18 mouse cellular contexts compared by ENCODE assay signal in genomic region chr3:84081208-84081722, GRCm38 (mm10). TPM values are rescaled to one million over a fixed set of nuclear protein-coding genes. Genes with fewer than 3 reads are reported as not detected.
DNase-seq lines count a peak whose midpoint lies in the region; ATAC-seq and TF ChIP-seq lines count a peak whose summit lies in the region.
"Had no signal": no experiment of that assay in that cellular context is flagged by ENCODE, and none has a peak within 500 bp of the region (broad histone marks: within the 10 kb centered on the region; RNA-seq: fewer than 3 reads in every experiment).

No protein-coding gene starts in this region.

- H3K4me3 ChIP-seq in heart, adult 2 months, result no peak overlapping the region
- H3K4me3 ChIP-seq in lung, embryonic 14.5 days (ENCODE audit: low read depth, low read length), result no peak overlapping the region
- H3K4me3 ChIP-seq: forebrain, embryonic 15.5 days; heart, embryonic 15.5 days; hindbrain, embryonic 15.5 days had no signal

- no peak overlapping the region for H3K4me2 ChIP-seq in lung, embryonic 14.5 days
- H3K4me2 ChIP-seq: forebrain, embryonic 15.5 days; heart, embryonic 11.5 days; heart, embryonic 15.5 days; hindbrain, embryonic 15.5 days had no signal

- no peaks in the 10 kb centered on the region for H3K27me3 ChIP-seq in heart, adult 2 months (ENCODE audit: control insufficient read depth, insufficient read depth, low read length)
- no peaks in the 10 kb centered on the region for H3K27me3 ChIP-seq in lung, embryonic 14.5 days (ENCODE audit: insufficient read depth, low read length)
- H3K27me3 ChIP-seq: forebrain, embryonic 15.5 days; heart, embryonic 15.5 days; hindbrain, embryonic 15.5 days had no signal

- no peaks in the 10 kb centered on the region for H3K79me2 ChIP-seq in heart, adult 2 months (replicated peaks; ENCODE audit: control insufficient read depth, insufficient read depth, low read length)

- H3K36me3 ChIP-seq in heart, adult 2 months (ENCODE audit: control insufficient read depth, insufficient read depth, low read length), result no peaks in the 10 kb centered on the region
- H3K36me3 ChIP-seq in lung, embryonic 14.5 days (ENCODE audit: insufficient read depth), result no peaks in the 10 kb centered on the region
- H3K36me3 ChIP-seq: forebrain, embryonic 15.5 days; heart, embryonic 15.5 days; hindbrain, embryonic 15.5 days had no signal

- TF ChIP-seq CTCF in heart, adult 2 months (IDR thresholded peaks at IDR 0.05), result no peak
- TF ChIP-seq CTCF in lung, embryonic 14.5 days (IDR thresholded peaks at IDR 0.05; ENCODE audit: low read depth), result no peak

- no peaks in the 10 kb centered on the region for H3K9me3 ChIP-seq in lung, embryonic 14.5 days (ENCODE audit: low read depth, low read length)
- H3K9me3 ChIP-seq: heart, embryonic 15.5 days; hindbrain, embryonic 15.5 days had no signal

- TF ChIP-seq EP300 in heart, adult 2 months (IDR thresholded peaks at IDR 0.05; ENCODE audit: insufficient read depth, low read depth, low read length), result no peak

- no peak for TF ChIP-seq POLR2A in heart, adult 2 months (IDR thresholded peaks at IDR 0.05; ENCODE audit: insufficient read depth, low read depth, low read length)

- no peak for DNase-seq in heart, adult 2 months
- no peak for DNase-seq in heart, postnatal 10 days
- peak; percentile 48 for DNase-seq in lung, embryonic 14.5 days
- no peak for DNase-seq in lung, adult 18-20 months
- DNase-seq in NIH3T3 (ENCODE audit: low read depth) (peak; percentile 8), adipocyte (ENCODE audit: low spot score) (peak; percentile 14)
- no peak for DNase-seq in cerebellum, adult 8-10 months
- DNase-seq: adrenal gland, postnatal 10 days; cerebellum, adult 11-12 months; cerebellum, postnatal 10 days; gastrocnemius, postnatal 36 days; heart, adult 18-20 months; heart, postnatal 36 days had no signal

- no peak for ATAC-seq in lung, embryonic 14.5 days (ENCODE audit: insufficient read depth)
- ATAC-seq: forebrain, embryonic 15.5 days; intestine, embryonic 16.5 days had no signal

- H3K4me1 ChIP-seq in heart, adult 2 months (ENCODE audit: control insufficient read depth, insufficient read depth, low read length), result no peaks in the 10 kb centered on the region; the same call in 1 of the 2 replicates
- 0 out of 2 replicates have a peak, but pooled peaks cover 2% of the 10 kb centered on the region for H3K4me1 ChIP-seq in lung, embryonic 14.5 days (ENCODE audit: insufficient read depth)
- H3K4me1 ChIP-seq: forebrain, embryonic 15.5 days; hindbrain, embryonic 15.5 days had no signal

- H3K9ac ChIP-seq in heart, adult 2 months (ENCODE audit: low read depth, low read length), result no peak overlapping the region
- H3K9ac ChIP-seq in lung, embryonic 14.5 days, result no peak overlapping the region
- H3K9ac ChIP-seq: forebrain, embryonic 15.5 days; heart, embryonic 15.5 days; hindbrain, embryonic 15.5 days had no signal

- intact Hi-C loops in heart, adult 2 months (cut with DNase I), result no loop called here
- intact Hi-C loops in heart, postnatal 10 days (cut with DNase I), result no loop called here

- 78% methylated on average over 4 of the region's 4 CpGs for WGBS in heart, adult 2 months
- 54% methylated on average over 4 of the region's 4 CpGs for WGBS in lung, embryonic 14.5 days

- H3K27ac ChIP-seq in heart, adult 2 months, result peak overlapping the region; percentile 11; the same call in 1 of the 2 replicates
- peak overlapping the region; percentile 64; the same call in 1 of the 2 replicates for H3K27ac ChIP-seq in lung, embryonic 14.5 days (ENCODE audit: low read depth)
- H3K27ac ChIP-seq: forebrain, embryonic 15.5 days; heart, embryonic 15.5 days; hindbrain, embryonic 15.5 days had no signal

RNA-seq across cellular contexts. Expression of gene Tmem131l, which starts 41.3 kb away (rescaled TPM):
- 10 to 100 TPM; 22.0 to 23.4 TPM for total RNA-seq in heart, adult 2 months (2021)
- 17.3 and 18.1 TPM in 2 replicates for polyA plus RNA-seq in heart, adult 2 months (2012; rRNA removed)
- total RNA-seq in heart, postnatal 10 days (2021), result 10 to 100 TPM; 31.4 to 32.6 TPM
- polyA plus RNA-seq in lung, embryonic 14.5 days (2014; fragmentation: Nextera tagmentation; extraction: Ambion mirVana), result 59.5 and 61.9 TPM in 2 replicates

Comparison
In these comparisons a context has a peak if more than half of its experiments do, and no peak if none do; other contexts are left out.
1. DNase-seq: peak in lung, embryonic 14.5 days (single experiment), NIH3T3 (single experiment) and adipocyte (single experiment); none in heart, adult 2 months (0 of 2), heart, postnatal 10 days (0 of 2), lung, adult 18-20 months (0 of 2) and cerebellum, adult 8-10 months (single experiment).